Mouse (Mus musculus) midbrain, embryonic 14.5 days (tissue): Measurements from ENCODE around the gene Dppa5a. TPM values are rescaled to one million over a fixed set of nuclear protein-coding genes. Genes with fewer than 3 reads are reported as not detected.
A peak's percentile ranks its signal among the peaks of the same experiment; 100 is the strongest.
"Not testable (repeated sequence)": the region's sequence is repeated elsewhere in the genome, so short reads cannot be mapped to it uniquely, and the experiment has no call there.

Source experiments
- ATAC-seq: fragments of 200-750 bp; cut with Nextera tagmentation; 2 replicates; pipeline ENCODE4 v1.8.0; 2017; ENCODE audit warnings: moderate number of reproducible peaks, moderate library complexity; ENCODE audit not compliant: low FRiP score, low TSS enrichment
- DNase-seq: peaks from one replicate; pipeline ENCODE4 v3.0.0-alpha.2; 2015
- H3K27ac ChIP-seq: fragments of 300-500 bp; sonication (generic); replicated peaks from 2 replicates; pipeline ENCODE4 v1.5.1; 2014; ENCODE audit warnings: mild to moderate bottlenecking, low read depth, low read length, moderate library complexity
- H3K27me3 ChIP-seq: fragments of 300-500 bp; sonication (generic); 2 replicates; pipeline ENCODE4 v1.6.1; 2014; ENCODE audit warnings: low read length, control low read depth, mixed read lengths; ENCODE audit not compliant: control insufficient read depth, insufficient read depth
- H3K36me3 ChIP-seq: fragments of 300-500 bp; sonication (generic); 2 replicates; pipeline ENCODE4 v1.6.1; 2014; ENCODE audit warnings: low read length, control low read depth; ENCODE audit not compliant: control insufficient read depth, insufficient read depth
- H3K4me1 ChIP-seq: fragments of 300-500 bp; sonication (generic); 2 replicates; pipeline ENCODE4 v1.6.1; 2014; ENCODE audit warnings: mild to moderate bottlenecking, antibody characterized with exemption, low read length, control low read depth; ENCODE audit not compliant: control insufficient read depth, insufficient read depth
- H3K4me2 ChIP-seq: fragments of 300-500 bp; sonication (generic); 2 replicates; pipeline ENCODE4 v1.6.1; 2014; ENCODE audit warnings: mild to moderate bottlenecking, low read length, moderate library complexity
- H3K4me3 ChIP-seq: fragments of 300-500 bp; sonication (generic); replicated peaks from 2 replicates; pipeline ENCODE4 v1.5.1; 2014; ENCODE audit warnings: low read depth, low read length
- H3K9ac ChIP-seq: fragments of 300-500 bp; sonication (generic); replicated peaks from 2 replicates; pipeline ENCODE4 v1.6.1; 2014; ENCODE audit warnings: mild to moderate bottlenecking, low read length, moderate library complexity
- H3K9me3 ChIP-seq: fragments of 300-500 bp; sonication (generic); 2 replicates; pipeline ENCODE4 v1.6.1; 2016; ENCODE audit warnings: low read length, control low read depth, mixed read lengths; ENCODE audit not compliant: control insufficient read depth
- WGBS: fragments of 180-500 bp; shearing (Covaris S2); extraction: QIAGEN DNeasy Blood & Tissue Kit; methylation state at CpG from one replicate; pipeline ENCODE4 v1.1.7; 2014; 5-methylcytosine and 5-hydroxymethylcytosine counted together
- polyA plus RNA-seq: library from polyadenylated mRNA; unstranded; fragments of >200 nt; fragmentation: Nextera tagmentation; extraction: Ambion mirVana; gene quantifications from 2 replicates; pipeline ENCODE4 v1.2.1, GENCODE M21; 2014

Gene Dppa5a
- polyA plus RNA-seq, result 5.1 and 5.9 TPM in 2 replicates

DNA sequence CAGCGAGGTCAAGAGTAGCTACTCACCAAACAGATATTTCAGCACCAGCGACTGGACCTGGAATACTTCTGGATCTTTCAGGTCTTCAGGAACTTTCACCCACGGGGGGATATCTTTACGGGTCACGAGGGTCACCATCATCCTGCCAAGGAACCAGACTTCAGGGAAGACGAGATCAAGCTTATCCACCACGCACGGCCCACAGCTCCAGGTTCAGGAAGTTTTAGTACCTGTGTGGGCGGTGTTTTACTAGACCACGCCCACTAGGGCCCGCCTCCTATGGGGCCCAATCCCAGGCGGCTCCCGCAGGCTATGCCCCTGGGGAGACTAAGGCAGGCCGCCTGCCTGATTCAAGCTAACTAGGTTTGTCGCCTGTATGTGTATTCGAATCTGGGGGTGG is at the start of gene Dppa5a:
Dppa5a (minus strand) TSS at position 219 of the 400 bp plus-strand sequence.
- H3K9me3 ChIP-seq, H3K9ac ChIP-seq, H3K27ac ChIP-seq, H3K4me2 ChIP-seq, H3K4me3 ChIP-seq, H3K4me1 ChIP-seq, H3K27me3 ChIP-seq, H3K36me3 ChIP-seq, DNase-seq: not testable (repeated sequence)
- ATAC-seq, result 0 out of 2 replicates have a peak, but pooled peaks have one; percentile 27
- 94% methylated on average over 16 of the region's 16 CpGs for WGBS

GRCm38 (mm10) chr9:78401596-78401995 is 33.6 kb upstream of the Dppa5a start:
- ATAC-seq (no peak), DNase-seq (no peak)
- no peak overlapping the region for H3K9ac ChIP-seq
- H3K4me3 ChIP-seq, result no peak overlapping the region
- H3K27ac ChIP-seq, result no peak overlapping the region
- no peaks in the 10 kb centered on the region for H3K4me1 ChIP-seq
- no peaks in the 10 kb centered on the region for H3K9me3 ChIP-seq
- 95% methylated on average over 7 of the region's 7 CpGs for WGBS
- H3K27me3 ChIP-seq, result peaks cover 13% of the 10 kb centered on the region
- H3K4me2 ChIP-seq, result no peak overlapping the region
- H3K36me3 ChIP-seq, result no peaks in the 10 kb centered on the region

- DNase-seq (no peak), ATAC-seq (no peak)
- H3K27me3 ChIP-seq, result peaks cover 23% of the 10 kb centered on the region
- no peaks in the 10 kb centered on the region for H3K36me3 ChIP-seq
- H3K4me2 ChIP-seq, result no peak overlapping the region
- H3K9me3 ChIP-seq, result no peaks in the 10 kb centered on the region
- H3K4me1 ChIP-seq, result peaks cover 4% of the 10 kb centered on the region; the same call in 1 of the 2 replicates
- 95% methylated on average over 5 of the region's 5 CpGs for WGBS
- no peak overlapping the region for H3K27ac ChIP-seq
- no peak overlapping the region for H3K4me3 ChIP-seq
- no peak overlapping the region for H3K9ac ChIP-seq
Measured at GRCm38 (mm10) chr9:78400570-78400969, 32.6 kb upstream of the Dppa5a start.

GRCm38 (mm10) chr9:78396517-78396916 is 28.5 kb upstream of the Dppa5a start:
- 62% methylated on average over 9 of the region's 9 CpGs for WGBS
- Histone ChIP-seq H3K4me1 (peaks cover 4% of the 10 kb centered on the region; the same call in 1 of the 2 replicates), H3K36me3 (no peaks in the 10 kb centered on the region), H3K27ac (no peak overlapping the region), H3K9ac (no peak overlapping the region), H3K4me2 (no peak overlapping the region), H3K27me3 (peaks cover 46% of the 10 kb centered on the region), H3K4me3 (no peak overlapping the region), H3K9me3 (no peaks in the 10 kb centered on the region)
- ATAC-seq, result no peak
- no peak for DNase-seq

DNA sequence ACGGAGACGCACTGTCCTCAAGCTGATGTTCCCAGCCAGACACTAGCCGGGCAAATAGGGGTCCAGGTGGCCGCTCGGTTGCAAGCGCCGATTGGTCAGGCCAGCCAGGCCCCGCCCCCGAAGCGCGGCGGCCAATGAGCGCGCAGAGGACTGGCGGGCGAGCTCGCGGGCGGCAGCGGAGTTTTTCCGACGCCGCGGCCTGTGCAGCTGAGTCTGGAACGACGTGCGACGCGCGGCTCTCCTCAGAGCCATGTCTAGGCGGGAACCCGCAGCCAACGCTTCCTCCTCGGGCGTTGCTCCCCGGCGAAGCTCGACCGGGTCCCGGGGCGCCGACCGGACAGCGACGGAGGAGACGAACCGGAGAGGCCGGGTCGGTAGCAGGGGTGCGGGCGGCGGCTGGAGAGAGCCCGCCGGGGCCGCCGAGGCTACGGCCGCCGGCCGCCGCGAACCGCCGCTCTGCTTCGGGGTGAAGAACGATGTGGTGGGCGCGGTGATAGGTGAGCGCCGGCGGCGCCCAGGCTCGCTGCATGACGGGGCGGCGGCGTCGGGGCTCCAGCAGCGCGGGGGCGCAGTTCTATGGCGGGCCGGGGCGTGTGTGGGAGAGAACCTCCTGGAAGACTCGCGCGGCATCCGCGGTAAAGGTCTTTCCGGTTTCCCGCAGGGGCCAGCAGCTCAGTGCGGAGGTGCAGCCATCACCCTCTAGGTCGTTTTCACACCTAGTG is 27.8 kb upstream of the Dppa5a start, which contains the start of gene Ddx43:
Ddx43 (plus strand) TSS at position 148 of the 722 bp plus-strand sequence.
- DNase-seq (peak; percentile 91), ATAC-seq (peak; percentile 96)
- 5% methylated on average over 90 of the region's 93 CpGs for WGBS
- Histone ChIP-seq H3K27me3 (peaks cover 46% of the 10 kb centered on the region), H3K9ac (peak within 1 kb of the TSS; percentile 42; the same call in 1 of the 2 replicates), H3K4me3 (peak within 1 kb of the TSS; percentile 47), H3K4me1 (peaks cover 4% of the 10 kb centered on the region; the same call in 1 of the 2 replicates), H3K27ac (no peak within 1 kb of the TSS), H3K36me3 (no peaks in the 10 kb centered on the region), H3K9me3 (no peaks in the 10 kb centered on the region), H3K4me2 (peak within 1 kb of the TSS; percentile 62)

DNA sequence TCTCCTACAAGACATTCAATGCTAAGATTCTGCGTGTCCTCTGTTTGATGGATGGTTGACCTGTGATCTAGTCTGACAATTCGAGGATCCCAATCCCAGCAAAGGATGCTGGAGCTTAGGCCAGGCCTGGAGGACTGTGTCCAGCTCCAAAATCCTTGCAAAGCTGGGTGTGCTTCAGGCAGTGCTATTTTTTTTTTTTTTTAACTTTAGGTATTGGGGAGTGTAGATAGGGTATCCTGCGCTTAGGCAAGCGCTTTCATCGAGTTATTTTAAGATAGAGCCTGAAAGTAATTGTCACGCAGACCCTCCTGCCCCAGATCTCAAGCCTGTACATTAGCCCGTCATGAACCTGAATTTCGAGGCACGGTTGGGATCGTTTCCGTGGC is 27.3 kb upstream of the Dppa5a start:
- H3K9me3 ChIP-seq, result no peaks in the 10 kb centered on the region
- peak overlapping the region; percentile 47 for H3K4me3 ChIP-seq
- peak overlapping the region; percentile 62 for H3K4me2 ChIP-seq
- H3K27me3 ChIP-seq, result peaks cover 46% of the 10 kb centered on the region
- DNase-seq (no peak), ATAC-seq (peak; percentile 50)
- peaks cover 4% of the 10 kb centered on the region; the same call in 1 of the 2 replicates for H3K4me1 ChIP-seq
- H3K9ac ChIP-seq, result no peak overlapping the region
- WGBS, result 35% methylated on average over 11 of the region's 11 CpGs
- no peaks in the 10 kb centered on the region for H3K36me3 ChIP-seq
- H3K27ac ChIP-seq, result no peak overlapping the region

- H3K4me1 ChIP-seq, result peaks cover 4% of the 10 kb centered on the region; the same call in 1 of the 2 replicates
- no peak overlapping the region for H3K27ac ChIP-seq
- no peaks in the 10 kb centered on the region for H3K36me3 ChIP-seq
- no peak overlapping the region for H3K9ac ChIP-seq
- DNase-seq (no peak), ATAC-seq (no peak)
- no peak overlapping the region for H3K4me2 ChIP-seq
- WGBS, result 70% methylated on average over 7 of the region's 7 CpGs
- peaks cover 46% of the 10 kb centered on the region for H3K27me3 ChIP-seq
- H3K4me3 ChIP-seq, result no peak overlapping the region
- H3K9me3 ChIP-seq, result no peaks in the 10 kb centered on the region
Measured at GRCm38 (mm10) chr9:78394602-78395001, 26.6 kb upstream of the Dppa5a start.

- Histone ChIP-seq H3K27ac (no peak overlapping the region), H3K9ac (no peak overlapping the region), H3K4me2 (no peak overlapping the region), H3K36me3 (no peaks in the 10 kb centered on the region), H3K4me3 (no peak overlapping the region), H3K4me1 (peaks cover 4% of the 10 kb centered on the region; the same call in 1 of the 2 replicates), H3K9me3 (no peaks in the 10 kb centered on the region), H3K27me3 (peaks cover 46% of the 10 kb centered on the region)
- ATAC-seq, result no peak
- 89% methylated on average over 10 of the region's 10 CpGs for WGBS
- no peak for DNase-seq
Measured at GRCm38 (mm10) chr9:78393741-78394140, 25.8 kb upstream of the Dppa5a start.

DNA sequence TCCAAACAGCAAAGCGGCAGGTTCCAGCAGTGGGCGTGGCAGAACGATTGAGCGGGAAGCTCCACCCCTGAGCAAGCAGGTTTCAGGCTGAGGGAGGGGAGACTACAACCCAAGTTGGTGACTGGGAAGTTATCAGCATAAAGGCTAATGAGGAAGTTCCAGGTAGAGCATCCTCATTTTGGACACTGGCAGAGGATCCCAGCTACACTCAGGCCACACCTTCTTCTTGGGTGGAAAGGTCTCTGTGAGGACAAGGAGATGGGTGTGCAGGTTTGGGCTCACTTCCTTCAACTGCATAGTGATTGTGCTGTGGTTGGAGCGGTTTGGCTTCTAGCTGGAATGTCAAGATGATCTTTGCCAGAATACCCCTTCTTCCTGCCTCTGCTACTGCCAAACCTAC is 22.0 kb upstream of the Dppa5a start:
- DNase-seq (no peak), ATAC-seq (no peak)
- H3K4me1 ChIP-seq, result no peaks in the 10 kb centered on the region
- no peak overlapping the region for H3K9ac ChIP-seq
- H3K9me3 ChIP-seq, result no peaks in the 10 kb centered on the region
- no peak overlapping the region for H3K4me3 ChIP-seq
- no peak overlapping the region for H3K27ac ChIP-seq
- H3K27me3 ChIP-seq, result peaks cover 17% of the 10 kb centered on the region
- WGBS, result 61% methylated on average over 5 of the region's 5 CpGs
- no peaks in the 10 kb centered on the region for H3K36me3 ChIP-seq
- H3K4me2 ChIP-seq, result no peak overlapping the region
